Mouse (Mus musculus): ENCODE measurements around the gene Fastk.

Fastk gene

DNA sequence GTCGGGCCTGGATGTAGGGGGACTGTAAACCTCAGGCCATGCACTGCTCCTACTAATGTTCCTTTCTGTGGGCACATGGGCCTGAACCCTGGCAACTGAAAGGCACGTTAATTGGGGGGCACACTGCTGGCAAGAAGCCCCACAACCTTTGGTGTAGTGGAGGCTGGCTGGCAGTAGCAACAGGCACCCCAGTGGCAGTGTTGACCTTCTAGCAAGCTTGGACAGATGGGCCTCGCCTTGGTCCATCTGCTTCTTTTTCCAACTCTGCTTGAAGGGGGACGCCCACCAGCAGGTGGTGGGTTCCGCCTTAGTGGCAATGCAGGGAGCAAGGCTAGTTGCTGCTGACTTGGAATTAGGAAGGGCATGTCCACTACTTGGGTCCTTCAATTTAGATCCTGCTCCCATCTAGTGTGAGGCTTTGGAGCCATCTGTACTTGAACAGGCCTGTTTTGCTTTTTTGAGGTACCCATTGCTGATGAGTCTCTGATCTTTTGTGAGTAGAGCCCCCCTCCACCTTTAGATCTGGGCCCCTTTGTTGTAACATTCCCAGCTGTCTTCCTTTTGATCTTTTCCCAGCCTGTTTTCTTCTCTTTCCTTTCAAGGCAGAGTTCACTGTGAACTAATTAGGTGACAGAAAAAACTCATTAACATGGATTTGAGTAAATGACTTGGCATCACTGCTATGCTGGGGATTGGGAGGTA lies 8.3 kb upstream of the Fastk start:
- no peak for DNase-seq (ENCODE audit: extremely low read depth, low read depth)

DNA sequence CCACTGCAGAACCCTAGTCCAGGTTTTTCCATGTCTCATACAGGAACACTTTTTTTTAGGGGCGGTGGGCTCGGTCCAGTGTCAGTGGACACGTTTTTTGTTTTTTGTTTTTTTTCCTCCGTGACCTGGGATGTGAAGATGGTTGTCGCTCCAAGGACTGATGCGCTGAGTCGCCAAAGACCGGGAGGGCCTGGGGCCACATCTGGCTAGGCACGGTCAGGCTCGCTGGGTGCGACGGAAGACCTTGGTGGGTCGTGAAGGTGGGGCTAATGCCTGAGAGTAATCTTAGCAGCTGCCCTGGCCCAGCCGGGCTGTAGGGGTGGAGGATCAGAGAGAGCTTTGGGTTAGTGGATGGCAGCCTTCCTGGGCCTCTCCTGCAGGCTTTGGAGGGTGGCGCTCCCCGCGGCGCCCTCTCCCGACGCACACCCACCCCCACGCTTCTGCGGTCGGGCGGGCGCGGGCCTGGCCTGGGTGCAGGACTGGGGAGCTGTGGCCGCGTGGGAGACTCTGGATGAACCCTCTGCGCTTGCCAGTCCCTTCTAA lies 7.7 kb upstream of the Fastk start:
- DNase-seq (ENCODE audit: extremely low read depth, low read depth) = no peak

DNA sequence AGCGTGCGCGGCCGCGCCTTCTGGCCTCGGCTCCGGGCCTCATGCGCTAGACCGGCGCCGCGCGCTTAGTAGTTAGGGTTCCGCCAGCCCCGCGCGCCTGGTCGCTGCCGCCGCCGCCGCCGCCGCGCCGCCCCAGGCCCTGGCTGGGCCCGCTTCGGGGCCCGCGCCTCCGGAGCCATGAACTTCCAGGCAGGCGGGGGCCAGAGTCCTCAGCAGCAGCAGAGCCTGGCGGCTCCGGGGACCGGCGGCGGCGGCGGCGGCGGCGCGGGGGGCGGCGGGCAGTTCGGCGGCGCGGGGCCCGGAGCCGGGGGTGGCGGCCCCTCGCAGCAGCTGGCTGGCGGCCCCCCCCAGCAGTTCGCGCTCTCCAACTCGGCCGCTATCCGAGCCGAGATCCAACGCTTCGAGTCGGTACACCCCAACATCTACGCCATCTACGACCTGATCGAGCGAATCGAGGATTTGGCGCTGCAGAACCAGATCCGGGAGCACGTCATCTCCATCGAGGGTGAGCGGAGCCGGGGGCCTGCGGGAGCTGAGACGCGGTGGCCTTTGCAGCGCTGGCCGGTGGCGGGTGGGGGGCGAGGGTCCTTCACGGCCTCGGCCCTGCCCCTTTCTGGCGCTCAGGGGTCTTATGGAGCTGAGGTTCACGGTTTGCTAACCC lies 7.1 kb upstream of the Fastk start, which contains the start of gene Agap3:
Gene Agap3, plus strand, starts transcription at position 148 of the 661 bp plus-strand sequence.
- DNase-seq (ENCODE audit: extremely low read depth, low read depth) = no peak

DNA sequence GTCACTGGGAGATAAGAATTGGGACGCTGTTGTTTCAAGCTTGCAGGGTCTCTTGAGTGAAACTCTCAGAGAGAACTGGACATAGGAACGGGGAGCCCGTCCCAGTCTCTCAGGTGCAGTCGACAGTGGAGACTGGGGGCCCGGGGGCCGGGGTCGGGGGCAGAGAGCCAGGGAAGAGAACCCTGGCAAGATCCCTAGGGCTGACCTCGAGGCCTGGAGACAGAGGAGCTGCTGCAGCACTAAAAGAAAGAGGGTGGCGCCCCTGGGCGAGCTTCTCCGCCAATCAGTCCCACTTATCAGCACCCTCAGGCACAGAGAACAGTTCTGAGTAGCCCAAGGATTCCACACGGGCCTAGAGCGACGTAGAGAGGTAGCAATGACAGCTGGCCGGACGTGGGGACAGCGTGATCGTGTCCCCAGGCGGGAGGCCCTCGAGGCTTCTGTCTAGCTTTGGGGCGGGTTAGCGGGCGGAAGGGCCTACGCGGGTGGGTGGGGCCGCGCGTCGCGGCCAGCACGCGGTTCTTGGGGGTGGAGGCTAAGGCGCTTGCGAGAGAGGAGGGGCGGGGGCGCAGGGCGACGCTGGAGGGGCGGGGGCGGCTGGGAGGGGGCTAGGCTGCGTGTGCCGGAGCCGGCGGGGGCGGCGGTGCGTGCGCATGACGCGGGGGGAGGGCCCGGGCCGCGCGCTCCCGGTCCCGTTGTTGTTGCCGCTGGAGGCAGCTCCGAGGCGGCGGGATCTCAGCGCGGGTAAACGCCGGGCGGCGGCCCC lies 6.4 kb upstream of the Fastk start:
- peak; percentile 81 for DNase-seq (ENCODE audit: extremely low read depth, low read depth)

DNA sequence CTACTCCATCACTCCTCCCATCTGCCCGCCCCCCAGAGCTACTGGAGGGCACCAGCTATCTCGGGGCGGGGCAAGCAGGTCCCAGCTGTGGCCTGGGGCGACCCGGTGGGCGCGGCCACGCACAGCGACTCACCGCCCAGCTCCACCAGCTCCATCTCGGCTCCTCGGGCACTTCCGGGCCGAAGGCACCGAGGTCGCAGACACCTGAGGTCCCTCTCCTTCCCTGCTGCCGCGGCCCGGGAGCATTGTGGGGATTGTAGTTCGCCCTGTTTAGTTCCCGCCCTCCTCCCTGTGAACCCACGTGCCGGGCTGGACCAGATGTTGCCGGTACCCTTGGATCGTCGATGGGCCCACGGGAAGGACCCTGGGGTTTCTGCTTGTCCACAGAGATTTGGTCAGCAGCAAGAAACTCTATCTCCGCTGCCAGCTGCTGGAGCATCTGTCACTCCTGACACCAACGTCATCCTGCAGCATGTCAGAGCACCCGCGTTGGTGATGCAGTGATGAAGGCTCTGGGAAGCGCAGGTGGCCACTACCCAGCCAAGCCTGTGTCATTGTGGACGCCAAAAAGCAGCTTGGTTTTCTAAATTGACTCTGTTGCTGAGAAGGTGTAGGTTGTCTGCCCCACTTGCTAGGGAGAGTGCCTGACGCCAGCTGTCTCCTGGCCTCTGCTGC lies 2.7 kb upstream of the Fastk start, which contains the start of gene Tmub1:
Gene Tmub1, minus strand, starts transcription at position 231 of the 675 bp plus-strand sequence.
- peak; percentile 88 for DNase-seq (ENCODE audit: extremely low read depth, low read depth)

DNA sequence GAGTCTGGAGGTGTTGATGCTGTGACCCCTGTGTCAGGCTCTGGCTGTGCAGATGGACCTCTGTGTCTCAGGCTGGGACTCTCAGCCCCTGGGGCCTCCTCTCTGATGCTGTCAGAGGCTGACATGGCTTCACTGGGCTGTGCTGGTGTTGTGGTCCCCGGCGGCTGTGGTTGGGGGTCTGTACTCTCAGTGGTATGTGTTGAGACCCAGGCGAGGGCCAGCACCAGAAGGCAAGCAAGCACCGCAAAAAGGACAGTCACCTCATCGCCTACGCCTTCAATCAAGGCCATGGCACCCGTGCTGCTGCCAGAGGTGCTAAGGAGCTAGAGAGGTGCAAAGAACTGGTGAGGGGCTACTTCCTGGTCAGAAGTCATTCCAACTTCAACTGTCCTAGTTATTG lies 1.5 kb upstream of the Fastk start:
- no peak for DNase-seq (ENCODE audit: extremely low read depth, low read depth)

DNA sequence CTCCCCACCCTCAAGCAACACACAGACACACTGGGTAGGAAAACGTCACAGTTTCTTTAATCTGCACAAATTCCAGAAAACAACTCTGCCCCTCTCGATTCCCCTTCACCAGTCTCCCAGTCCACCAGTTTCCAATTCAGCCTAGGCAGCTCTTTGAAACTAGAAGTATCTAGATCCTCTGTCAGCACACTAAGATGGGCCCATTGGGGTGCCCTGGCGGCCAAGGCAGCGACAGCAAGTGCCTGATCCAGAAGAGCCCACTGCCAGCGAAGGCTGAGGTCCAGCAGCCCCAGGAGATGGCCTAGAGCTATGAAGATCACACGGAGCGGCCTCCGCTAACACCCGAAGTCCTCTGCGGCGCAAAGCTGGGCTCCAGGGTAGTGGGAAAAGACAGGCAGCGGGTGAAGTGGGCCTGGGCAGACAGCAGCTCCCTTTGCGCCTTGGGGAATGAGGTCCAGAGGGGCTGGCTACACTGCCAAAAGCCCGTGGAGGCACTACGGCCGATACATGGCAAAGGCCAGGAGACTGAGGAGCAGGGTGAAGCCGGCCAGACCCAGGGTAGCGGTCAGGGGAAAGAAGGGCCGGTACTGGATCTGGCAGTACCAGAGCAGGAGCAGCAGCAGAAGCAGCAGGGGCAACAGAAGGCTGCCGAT lies 467 bp upstream of the Fastk start:
- no peak for DNase-seq (ENCODE audit: extremely low read depth, low read depth)

DNA sequence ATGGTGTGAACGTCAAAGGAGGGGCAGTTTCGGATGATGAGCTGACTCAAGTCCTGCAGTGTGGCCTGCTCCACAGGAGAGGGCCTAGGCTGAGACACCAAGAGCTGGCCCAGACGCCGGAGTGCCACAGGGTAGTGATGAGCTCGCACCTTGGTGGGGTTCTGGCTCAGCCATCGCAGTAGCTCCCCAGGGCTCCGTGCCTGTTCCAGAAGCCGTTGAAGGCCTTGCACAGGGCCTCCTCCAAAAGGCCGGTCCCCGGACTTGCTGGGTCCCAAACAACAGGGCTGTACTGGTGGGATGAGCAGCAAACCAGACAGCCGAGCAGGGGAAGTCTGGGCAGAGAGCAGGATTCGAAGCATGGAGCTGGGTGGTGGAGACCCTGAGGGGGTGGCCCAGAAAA lies 1.2 kb downstream of the Fastk start:
- DNase-seq (ENCODE audit: extremely low read depth, low read depth) = no peak

DNA sequence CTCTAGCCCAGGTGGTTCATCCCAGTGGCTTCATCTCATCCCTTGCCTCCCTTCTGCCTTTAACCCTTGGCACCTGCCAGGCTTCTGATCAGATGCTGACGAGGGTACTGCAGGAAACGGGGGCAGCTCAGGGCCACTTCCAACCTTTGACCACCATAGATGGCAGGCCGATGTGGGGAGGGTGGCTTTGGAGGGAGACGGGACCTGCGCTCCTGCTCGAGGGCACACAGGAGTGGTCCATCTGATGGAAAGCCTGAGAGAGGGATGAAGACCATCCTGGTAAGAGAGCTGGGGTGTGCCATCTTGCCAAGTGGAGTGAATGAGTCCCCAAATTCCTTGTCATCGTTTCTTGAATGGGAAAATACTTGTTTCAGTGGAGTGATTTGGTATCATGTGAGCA lies 1.9 kb downstream of the Fastk start:
- no peak for DNase-seq (ENCODE audit: extremely low read depth, low read depth)

DNA sequence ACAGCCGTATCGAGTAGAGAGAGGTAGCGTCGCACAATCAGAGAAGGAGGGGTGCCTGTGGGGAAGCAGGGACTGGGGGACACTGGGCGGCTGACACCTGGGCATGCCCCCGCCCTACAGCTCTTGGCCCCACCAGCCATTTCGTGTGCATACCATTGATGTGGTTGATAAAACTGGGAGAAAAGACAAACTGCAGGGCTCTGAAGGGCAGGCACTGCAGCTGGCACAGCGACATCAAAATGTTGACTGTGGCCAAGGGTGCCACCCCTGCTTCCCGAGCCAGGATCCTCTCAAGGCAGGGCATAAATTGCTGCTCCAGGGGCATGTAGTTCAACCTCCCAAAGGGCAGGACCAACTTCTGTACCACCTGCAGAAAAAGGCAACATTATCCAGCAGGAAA lies 3.1 kb downstream of the Fastk start:
- DNase-seq (ENCODE audit: extremely low read depth, low read depth) = no peak

DNA sequence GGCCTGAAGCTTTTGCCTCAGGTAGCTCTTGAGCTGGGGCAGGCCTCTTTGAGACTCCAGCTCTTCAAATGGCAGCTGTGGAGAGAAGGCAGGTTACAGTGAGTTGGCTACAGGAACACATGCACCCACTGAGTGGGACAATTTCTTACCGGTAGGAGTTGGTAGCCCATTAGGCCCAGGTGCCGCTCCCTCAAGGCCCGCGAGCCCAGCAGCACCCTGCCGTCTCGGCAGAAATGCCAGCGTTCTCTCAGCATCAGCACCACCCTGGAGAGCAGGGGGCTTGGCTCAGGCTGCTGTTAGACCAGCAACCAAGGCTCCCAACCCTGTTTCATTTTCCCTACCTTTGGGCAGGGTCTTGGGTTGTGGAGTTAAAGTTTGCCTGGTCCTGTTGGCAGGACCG lies 3.9 kb downstream of the Fastk start:
- no peak for DNase-seq (ENCODE audit: extremely low read depth, low read depth)

DNA sequence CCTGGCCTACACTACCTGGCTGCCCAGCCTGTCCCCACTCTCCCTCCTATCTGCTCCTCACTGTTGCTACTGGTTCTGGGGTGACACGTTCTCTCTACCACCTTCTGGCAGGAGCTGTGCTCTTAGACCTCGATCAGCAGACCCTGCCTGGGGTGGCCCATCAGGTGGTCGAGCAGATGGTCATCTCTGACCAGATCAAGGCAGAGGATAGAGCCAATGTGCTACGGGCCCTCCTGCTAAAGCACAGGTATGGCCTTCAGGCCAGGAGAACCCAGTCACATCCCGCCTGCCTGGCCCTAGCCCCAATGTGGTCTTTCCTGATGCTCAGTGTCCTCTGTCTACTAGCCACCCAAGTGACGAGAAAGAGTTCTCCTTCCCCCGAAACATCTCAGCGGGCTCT lies 11.1 kb downstream of the Fastk start:
- DNase-seq (ENCODE audit: extremely low read depth, low read depth) = no peak

DNA sequence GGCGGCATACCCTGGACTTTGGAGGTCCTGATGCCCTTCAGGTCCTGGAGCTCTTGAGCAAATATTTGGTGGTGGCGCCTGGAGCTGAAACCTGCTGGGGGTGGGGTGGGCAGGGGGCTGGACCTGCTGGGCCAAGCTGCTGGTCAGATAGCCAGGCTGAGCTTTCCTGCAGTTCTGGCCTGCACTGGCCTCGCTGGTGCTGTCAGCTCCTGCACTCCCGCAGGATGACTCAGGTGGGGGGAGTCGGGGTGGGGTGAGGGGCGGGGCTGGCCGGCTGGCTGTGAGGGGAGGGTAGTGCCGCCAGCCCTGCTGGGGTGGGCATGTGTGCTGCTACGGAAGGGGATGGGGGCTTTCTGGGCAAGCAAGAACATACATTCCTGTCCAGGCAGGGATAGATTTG lies 16.5 kb downstream of the Fastk start:
- no peak for DNase-seq (ENCODE audit: extremely low read depth, low read depth)

DNA sequence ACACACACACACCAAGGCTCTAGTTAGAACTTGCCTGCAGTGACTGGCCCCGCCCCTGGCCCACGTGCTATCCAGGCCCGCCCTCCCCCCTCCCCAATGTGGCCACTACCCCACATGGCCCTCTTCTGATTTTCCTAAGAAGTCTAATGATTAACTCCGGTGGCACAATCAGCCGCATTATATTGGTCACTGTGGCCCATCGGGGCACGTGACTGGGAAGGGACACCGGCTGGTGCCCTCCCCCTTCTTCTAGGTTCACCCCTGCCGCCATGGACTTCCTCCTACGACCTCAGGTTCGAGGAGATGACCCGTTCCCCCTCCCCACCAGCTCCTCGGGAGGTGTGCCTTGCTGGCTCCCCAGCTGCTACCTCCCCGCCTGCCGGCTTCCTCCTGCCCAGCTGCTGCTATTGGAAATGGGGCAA lies 17.1 kb downstream of the Fastk start:
- no peak for DNase-seq (ENCODE audit: extremely low read depth, low read depth)

DNA sequence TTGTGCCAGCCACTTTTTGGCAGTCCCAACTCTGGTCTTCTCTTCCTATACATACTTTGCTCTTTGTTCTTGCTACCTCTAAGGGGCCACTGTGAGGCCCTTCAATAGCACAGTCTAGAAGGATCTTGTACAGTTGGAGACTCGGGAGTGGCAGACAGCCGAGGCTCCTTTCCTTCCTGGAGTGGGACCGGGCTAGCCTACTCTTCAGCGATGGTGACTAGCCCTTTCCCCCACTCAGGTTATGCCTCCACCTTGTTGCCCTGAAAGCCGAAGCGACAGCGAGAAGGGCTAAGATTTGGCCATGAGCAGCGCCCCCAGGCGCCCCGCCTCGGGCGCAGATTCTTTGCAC lies 17.8 kb downstream of the Fastk start:
- DNase-seq (ENCODE audit: extremely low read depth, low read depth) = no peak

DNA sequence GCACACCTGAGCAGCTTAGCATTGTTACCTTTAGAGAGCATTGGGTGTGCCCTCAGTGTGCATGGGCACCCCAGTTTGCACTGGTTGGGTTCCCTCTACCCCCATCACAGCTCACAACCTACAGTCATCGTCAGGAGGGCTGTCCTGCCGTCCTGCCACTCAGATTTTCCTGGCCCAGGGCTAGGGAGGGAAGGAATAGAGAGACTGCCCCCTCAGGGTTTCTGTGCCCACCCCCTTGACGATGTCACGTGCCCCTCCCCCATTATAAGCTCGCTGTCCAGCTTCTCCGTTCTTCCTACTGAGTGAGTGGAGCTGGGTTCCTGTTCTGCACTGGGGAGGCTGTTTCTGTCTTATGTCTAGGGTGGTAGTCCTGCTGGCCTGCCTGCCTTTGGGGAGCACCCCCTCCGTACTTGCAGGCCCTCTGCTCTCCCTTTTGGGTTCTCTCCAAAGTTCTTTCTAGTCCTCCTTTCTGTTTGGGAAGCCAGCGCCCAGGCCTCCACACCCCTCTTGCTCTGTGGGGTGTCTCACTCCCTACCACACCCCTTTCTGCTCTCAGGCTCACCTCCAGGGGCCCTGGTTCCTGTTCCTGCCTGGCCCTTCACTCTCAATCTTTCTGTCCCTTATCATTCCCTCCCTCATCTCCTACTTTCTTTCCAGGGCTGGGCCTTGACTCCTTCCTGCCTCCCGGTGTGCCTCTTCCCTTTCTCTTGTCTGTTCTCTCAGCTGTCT lies 18.4 kb downstream of the Fastk start:
- DNase-seq (ENCODE audit: extremely low read depth, low read depth) = no peak

DNA sequence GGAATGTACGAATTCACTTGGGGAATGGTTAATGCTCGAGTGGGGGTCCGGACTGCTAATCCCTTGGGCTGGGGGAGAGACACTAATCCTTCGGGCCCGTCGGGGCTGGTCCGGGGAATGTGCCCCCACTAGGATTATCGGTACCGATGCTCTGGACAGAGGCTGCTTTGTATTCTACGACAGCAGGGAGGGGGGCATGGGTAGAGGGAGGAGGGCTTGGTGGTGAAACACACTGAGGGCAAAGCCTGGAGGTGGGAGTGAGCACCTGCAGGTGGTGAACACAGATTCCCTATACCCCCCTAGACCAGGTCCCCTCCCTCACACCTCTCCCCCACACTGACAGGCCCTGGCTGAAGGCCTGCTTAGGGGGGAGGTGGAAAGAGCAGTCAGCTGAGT lies 19.1 kb downstream of the Fastk start:
- no peak for DNase-seq (ENCODE audit: extremely low read depth, low read depth)

DNA sequence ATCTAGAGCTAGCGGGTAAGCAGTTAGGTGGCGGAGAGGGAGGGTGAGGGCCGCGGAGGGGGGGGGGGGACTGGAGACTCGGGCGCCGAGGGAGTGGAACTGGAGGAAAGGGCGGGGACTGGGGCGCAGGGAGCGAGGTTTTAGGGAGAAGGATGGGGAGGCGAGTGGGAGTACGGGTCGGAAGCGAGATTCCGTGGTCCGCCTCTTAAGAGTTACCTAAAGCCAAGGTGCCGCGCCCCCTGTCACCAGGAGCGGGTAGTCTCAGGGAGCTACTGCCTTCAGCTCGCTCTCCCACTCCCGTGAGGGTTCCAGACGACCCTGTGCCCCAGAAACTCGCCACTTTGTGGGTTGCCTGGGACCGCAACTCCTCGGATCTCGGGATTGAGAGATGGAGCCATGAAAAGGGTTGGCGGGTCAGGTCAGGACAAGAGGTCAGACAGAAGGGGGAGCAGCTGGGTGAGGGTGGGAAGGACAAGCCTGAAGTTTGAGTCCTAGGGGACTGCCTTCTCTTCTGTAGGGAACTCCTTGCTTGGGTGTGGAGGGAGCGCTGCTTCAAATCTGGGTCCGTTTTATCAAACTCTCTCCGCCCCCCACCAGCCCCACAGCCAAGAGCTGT lies 19.6 kb downstream of the Fastk start:
- DNase-seq (ENCODE audit: extremely low read depth, low read depth) = no peak

DNA sequence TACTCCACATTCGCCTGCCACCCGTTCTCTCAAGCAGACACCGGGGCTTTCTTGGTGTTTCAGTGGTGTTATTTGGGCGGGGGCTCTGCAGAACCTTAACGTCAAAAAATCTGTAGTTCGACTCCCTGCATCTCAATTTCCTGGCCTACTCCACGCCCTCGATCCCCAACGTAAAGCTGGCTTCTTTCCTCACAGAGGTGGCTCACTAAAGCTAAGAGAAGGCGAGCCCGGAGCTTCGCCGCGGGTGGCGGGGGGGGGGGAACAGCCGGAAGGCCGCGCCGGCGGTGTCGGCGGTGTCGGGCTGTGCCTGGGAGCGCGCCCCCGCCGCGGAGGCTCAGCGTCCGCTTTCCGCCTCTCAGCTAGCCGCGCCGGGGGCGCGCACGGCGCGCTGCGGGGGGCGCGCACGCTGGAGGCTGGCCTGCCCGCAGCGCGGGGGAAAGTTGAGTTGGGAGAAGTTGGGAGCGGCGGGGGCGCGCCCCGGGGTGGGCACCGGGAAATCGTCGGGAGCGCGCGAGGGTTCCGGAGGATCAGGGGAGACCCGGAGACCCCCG lies 20.2 kb downstream of the Fastk start:
- no peak for DNase-seq (ENCODE audit: extremely low read depth, low read depth)
